Mouse (Mus musculus) heart, embryonic 16.5 days (tissue): ENCODE results near the gene Wdr20. TPM values are rescaled to one million over a fixed set of nuclear protein-coding genes. Genes with fewer than 3 reads are reported as not detected.

Experiments used
- ATAC-seq: fragments of 200-750 bp; cut with Nextera tagmentation; replicated peaks from 2 replicates; pipeline ENCODE4 v1.8.0; 2017; ENCODE audit warnings: moderate number of reproducible peaks; ENCODE audit not compliant: insufficient read depth, low FRiP score; ENCODE audit errors: extremely low read depth
- H3K27ac ChIP-seq: fragments of 300-500 bp; sonication (generic); 2 replicates; pipeline ENCODE4 v1.5.1; 2014; ENCODE audit warnings: mild to moderate bottlenecking, low read length, control low read depth, moderate library complexity
- H3K27me3 ChIP-seq: fragments of 300-500 bp; sonication (generic); 2 replicates; pipeline ENCODE4 v1.6.1; 2014; ENCODE audit warnings: low read length, mixed read lengths; ENCODE audit not compliant: control insufficient read depth, insufficient read depth
- H3K36me3 ChIP-seq: fragments of 300-500 bp; sonication (generic); 2 replicates; pipeline ENCODE4 v1.6.1; 2014; ENCODE audit not compliant: control insufficient read depth, insufficient read depth
- H3K4me1 ChIP-seq: fragments of 300-500 bp; sonication (generic); 2 replicates; pipeline ENCODE4 v1.6.1; 2014; ENCODE audit warnings: low read length, mixed read lengths; ENCODE audit not compliant: control insufficient read depth, insufficient read depth
- H3K4me2 ChIP-seq: fragments of 300-500 bp; sonication (generic); 2 replicates; pipeline ENCODE4 v1.6.1; 2014; ENCODE audit warnings: low read depth, mild to moderate bottlenecking, control low read depth, low read length
- H3K4me3 ChIP-seq: fragments of 300-500 bp; sonication (generic); 2 replicates; pipeline ENCODE4 v1.5.1; 2014; ENCODE audit warnings: mild to moderate bottlenecking, control low read depth, low read length
- H3K9ac ChIP-seq: fragments of 300-500 bp; sonication (generic); 2 replicates; pipeline ENCODE4 v1.6.1; 2014; ENCODE audit warnings: low read length, control low read depth
- H3K9me3 ChIP-seq: fragments of 300-500 bp; sonication (generic); replicated peaks from 2 replicates; pipeline ENCODE4 v1.6.1; 2016; ENCODE audit warnings: low read length; ENCODE audit not compliant: control insufficient read depth
- WGBS: fragments of 180-500 bp; shearing (Covaris S2); extraction: QIAGEN DNeasy Blood & Tissue Kit; methylation state at CpG from one replicate; pipeline ENCODE4 v1.1.7; 2014; 5-methylcytosine and 5-hydroxymethylcytosine counted together
- polyA plus RNA-seq: library from polyadenylated mRNA; unstranded; fragments of >200 nt; fragmentation: Nextera tagmentation; extraction: Ambion mirVana; gene quantifications from 2 replicates; pipeline ENCODE4 v1.2.1, GENCODE M21; 2015

Wdr20 gene
- polyA plus RNA-seq, 1 experiment from 2014 or later, result 18.0 TPM

DNA sequence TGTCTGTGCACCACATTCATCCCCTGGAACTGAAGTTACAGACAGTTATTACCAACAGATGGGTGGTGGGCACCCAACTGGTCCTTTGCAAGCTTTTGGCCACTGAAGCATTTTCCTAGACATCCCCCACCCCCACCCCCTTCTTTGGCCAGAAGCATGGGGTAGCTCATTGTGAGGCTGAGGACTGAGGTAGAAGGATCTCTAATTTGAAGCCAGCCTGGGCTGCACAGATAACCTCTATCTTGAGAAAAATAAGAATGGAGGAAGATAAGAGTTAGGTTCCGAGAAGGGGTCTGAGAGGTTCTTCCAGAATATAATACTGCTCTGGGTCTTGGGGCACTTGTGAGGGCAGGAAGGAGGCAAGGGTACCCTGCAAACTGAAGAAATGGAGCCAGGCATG is 44.5 kb downstream of the Wdr20 start:
- peaks cover 8% of the 10 kb centered on the region for H3K4me1 ChIP-seq
- H3K9ac ChIP-seq, result no peak overlapping the region
- H3K4me2 ChIP-seq, result no peak overlapping the region
- no peak for ATAC-seq
- 65% methylated on average over 1 of the region's 1 CpGs for WGBS
- H3K27me3 ChIP-seq, result no peaks in the 10 kb centered on the region
- no peak overlapping the region for H3K27ac ChIP-seq
- H3K36me3 ChIP-seq, result peaks cover 6% of the 10 kb centered on the region; the same call in 1 of the 2 replicates
- H3K4me3 ChIP-seq, result no peak overlapping the region
- H3K9me3 ChIP-seq, result no peaks in the 10 kb centered on the region

DNA sequence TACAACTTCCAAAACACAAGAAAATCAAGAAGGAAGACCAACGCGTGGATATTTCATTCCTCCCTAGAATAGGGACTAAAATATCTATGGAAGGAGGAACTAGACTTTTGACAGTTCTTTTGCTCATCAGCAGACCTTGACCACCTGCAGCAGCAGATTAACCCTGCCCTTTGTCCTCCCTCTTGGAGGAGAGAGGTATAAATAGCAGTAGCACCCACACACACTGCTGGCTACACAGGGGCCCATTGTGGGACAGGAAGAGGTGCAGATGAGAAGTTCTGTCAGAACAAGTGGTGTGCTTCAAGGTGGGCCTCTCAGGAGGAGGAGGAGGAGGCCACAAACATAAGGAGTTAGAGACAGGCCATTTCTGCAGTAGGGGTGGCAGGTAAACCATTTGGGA is 46.5 kb downstream of the Wdr20 start:
- no peak for ATAC-seq
- H3K27ac ChIP-seq, result 0 out of 2 replicates have a peak overlapping the region, but pooled peaks have one; percentile 2
- 74% methylated on average over 2 of the region's 2 CpGs for WGBS

DNA sequence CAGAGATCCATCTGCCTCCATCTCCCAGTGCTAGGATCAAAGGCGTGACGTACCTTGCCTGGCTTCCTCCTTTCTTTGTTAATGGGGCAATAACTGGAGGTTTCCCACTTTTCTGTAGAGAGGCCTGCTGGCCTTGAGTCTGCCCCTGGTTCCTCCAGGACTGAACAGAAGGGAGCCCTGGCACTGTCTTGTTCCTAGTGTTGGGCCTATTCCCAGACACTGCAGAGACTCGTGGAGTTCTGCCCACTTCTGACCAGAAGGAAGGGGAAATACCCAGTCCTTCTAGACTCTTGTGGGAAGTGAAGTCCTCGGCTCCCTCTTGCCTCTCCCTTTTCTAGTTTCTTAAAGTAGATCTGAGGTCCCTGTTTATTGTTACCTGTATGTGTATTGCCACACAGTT is 48.5 kb downstream of the Wdr20 start:
- no peaks in the 10 kb centered on the region; the same call in 1 of the 2 replicates for H3K36me3 ChIP-seq
- 81% methylated on average over 4 of the region's 4 CpGs for WGBS
- no peak for ATAC-seq
- H3K27me3 ChIP-seq, result no peaks in the 10 kb centered on the region
- H3K4me3 ChIP-seq, result no peak overlapping the region
- H3K4me1 ChIP-seq, result peaks cover 5% of the 10 kb centered on the region; the same call in 1 of the 2 replicates
- H3K27ac ChIP-seq, result no peak overlapping the region
- no peak overlapping the region for H3K4me2 ChIP-seq
- no peak overlapping the region for H3K9ac ChIP-seq
- no peaks in the 10 kb centered on the region for H3K9me3 ChIP-seq

More for the DNA sequence above, 46.5 kb downstream of the Wdr20 start:
- Histone ChIP-seq H3K9me3 (no peaks in the 10 kb centered on the region), H3K4me1 (no peaks in the 10 kb centered on the region), H3K36me3 (peaks cover 6% of the 10 kb centered on the region; the same call in 1 of the 2 replicates), H3K4me3 (no peak overlapping the region), H3K4me2 (no peak overlapping the region), H3K27me3 (no peaks in the 10 kb centered on the region), H3K9ac (no peak overlapping the region)

DNA sequence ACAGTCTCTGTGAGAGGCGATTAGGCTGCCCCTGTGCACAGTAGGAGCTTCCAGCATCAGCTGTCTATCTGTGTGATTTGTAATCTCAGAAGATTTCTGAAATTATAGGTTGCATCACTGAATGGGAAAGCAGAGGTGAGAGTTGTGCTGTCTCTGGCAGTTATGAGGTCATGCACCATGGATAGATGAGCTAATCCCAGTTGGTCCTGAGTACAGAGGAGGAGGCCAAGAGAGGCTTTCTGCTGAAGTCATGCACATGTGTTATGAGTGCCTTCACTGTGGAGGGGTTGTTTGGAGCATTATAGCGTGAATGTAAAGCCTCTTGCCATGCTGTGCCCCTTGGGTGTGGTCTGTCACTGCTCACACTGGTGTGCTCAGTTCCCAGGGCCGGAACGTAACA is 52.8 kb downstream of the Wdr20 start:
- Histone ChIP-seq H3K4me2 (no peak overlapping the region), H3K4me1 (peaks cover 8% of the 10 kb centered on the region), H3K4me3 (no peak overlapping the region), H3K9me3 (no peaks in the 10 kb centered on the region), H3K36me3 (no peaks in the 10 kb centered on the region), H3K27ac (no peak overlapping the region), H3K27me3 (no peaks in the 10 kb centered on the region), H3K9ac (no peak overlapping the region)
- 84% methylated on average over 4 of the region's 4 CpGs for WGBS
- ATAC-seq, result no peak

DNA sequence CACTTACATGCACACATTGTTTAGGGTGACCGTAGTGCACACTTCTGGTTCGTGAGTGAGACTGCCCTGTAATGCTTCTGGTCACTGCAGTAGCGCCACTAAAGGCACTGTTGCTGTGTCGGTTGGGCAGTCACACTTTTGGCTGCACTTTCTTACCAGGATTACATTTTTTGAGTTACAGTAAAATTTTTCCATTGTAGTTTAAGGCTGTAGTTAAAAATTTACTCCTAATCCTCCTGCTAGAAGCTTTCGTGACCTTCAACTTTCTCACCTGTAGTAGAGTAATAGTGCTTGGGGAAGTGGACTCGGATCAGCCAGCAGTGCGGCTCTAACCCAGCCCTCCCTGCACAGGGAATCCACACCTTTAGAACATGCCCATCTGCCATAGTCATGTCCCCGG is 53.3 kb downstream of the Wdr20 start:
- no peak for ATAC-seq
- no peak overlapping the region for H3K27ac ChIP-seq
- WGBS, result 91% methylated on average over 8 of the region's 8 CpGs
- no peak overlapping the region for H3K9ac ChIP-seq
- peaks cover 8% of the 10 kb centered on the region for H3K4me1 ChIP-seq
- no peaks in the 10 kb centered on the region for H3K9me3 ChIP-seq
- H3K27me3 ChIP-seq, result no peaks in the 10 kb centered on the region
- H3K36me3 ChIP-seq, result no peaks in the 10 kb centered on the region
- no peak overlapping the region for H3K4me3 ChIP-seq
- H3K4me2 ChIP-seq, result no peak overlapping the region

DNA sequence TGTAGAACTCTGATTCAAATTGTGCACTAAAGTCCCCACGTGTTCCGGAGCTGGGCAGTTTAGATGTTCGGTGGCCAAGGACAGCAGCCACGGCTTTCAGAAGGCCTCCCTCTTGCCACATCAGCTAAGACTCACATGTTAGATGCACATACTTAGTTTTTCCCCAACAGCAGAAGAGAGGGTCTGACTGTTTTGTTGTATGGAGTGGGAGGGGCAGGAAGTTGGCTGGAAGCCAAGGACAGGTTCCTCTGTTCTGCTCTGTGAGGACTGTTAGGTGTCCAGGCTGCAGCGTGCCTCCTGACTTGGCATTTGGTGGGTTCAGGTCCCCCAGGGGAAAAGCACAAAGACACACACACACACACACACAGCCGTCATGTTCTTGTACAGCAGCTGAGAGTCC is 57.3 kb downstream of the Wdr20 start:
- Histone ChIP-seq H3K4me1 (peaks cover 14% of the 10 kb centered on the region), H3K4me2 (no peak overlapping the region), H3K9ac (no peak overlapping the region), H3K27ac (no peak overlapping the region), H3K36me3 (no peaks in the 10 kb centered on the region), H3K27me3 (no peaks in the 10 kb centered on the region), H3K9me3 (no peaks in the 10 kb centered on the region), H3K4me3 (no peak overlapping the region)
- no peak for ATAC-seq
- 74% methylated on average over 6 of the region's 6 CpGs for WGBS

DNA sequence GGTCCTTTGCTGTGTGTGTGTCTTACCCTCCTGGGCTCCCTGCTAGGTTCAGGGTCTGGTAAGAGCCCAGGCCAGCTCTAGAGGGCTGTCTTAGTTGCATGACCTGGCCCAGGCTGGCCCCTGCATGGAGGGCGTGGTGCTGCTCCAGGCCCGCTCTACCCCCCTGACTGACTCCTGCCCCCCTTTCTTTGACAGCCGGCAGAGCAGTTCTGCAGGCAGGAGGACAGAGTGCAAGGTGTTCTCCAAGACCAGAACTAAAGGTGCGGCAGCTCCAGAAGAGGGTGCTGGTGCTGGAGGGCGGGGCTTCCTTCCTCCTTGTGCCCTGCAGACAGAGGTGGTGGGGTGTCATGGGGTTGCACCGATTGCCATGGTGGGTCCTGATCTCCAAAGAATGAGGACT is 59.0 kb downstream of the Wdr20 start:
- Histone ChIP-seq H3K9ac (no peak overlapping the region), H3K27ac (no peak overlapping the region), H3K27me3 (no peaks in the 10 kb centered on the region), H3K4me2 (no peak overlapping the region), H3K4me3 (no peak overlapping the region), H3K36me3 (no peaks in the 10 kb centered on the region), H3K4me1 (peaks cover 9% of the 10 kb centered on the region), H3K9me3 (no peaks in the 10 kb centered on the region)
- 70% methylated on average over 6 of the region's 6 CpGs for WGBS
- ATAC-seq, result no peak

DNA sequence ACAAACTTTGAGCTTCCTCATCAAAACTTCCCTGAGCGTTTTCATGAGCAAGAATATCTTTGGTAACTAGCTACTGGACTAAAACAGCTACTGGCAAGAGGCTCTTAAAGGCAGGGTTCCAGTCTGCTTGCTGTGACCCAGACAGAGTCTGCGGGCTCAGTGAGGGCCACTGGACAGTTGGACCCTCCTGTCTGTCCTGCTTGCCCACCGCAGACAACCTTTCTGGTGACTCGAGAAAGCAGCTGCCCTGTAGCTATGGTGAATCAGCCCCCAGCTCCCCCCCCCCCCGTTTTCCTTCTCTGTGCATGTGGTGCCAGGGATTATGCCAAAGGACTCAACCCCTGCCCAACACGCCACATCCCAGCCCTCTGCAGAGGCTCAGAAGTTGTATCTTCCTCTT is 59.5 kb downstream of the Wdr20 start:
- peak overlapping the region; percentile 62; the same call in 1 of the 2 replicates for H3K27ac ChIP-seq
- no peak overlapping the region for H3K9ac ChIP-seq
- ATAC-seq, result no peak

DNA sequence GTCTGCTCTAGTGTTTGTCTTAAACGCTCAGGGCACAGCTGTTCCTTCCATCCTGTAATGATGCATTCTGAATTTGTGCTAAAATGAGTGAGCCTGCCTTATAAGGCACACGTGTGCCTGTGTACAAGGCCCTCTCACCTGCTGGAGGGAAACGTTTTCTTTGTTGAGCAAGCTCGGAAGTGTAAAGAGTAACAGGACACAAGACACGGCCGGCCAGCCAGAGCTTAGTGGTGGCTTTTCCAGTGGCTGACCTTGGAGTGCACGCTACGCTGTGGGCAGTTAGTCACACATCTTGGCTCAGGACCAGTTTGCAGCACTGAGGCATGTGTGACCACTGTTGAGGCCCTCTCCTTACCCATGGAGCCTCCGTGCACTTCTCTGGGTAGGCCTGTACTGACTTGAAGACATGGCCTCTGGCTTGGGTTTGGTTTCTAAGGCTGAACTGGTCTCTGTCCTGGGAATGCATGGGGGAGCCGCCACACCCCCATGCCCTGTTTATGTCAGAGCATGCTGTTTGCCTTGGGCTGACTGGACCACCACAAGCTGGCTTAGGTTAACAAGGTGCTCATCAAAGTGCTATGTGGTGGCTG is 60.2 kb downstream of the Wdr20 start:
- 69% methylated on average over 10 of the region's 10 CpGs for WGBS
- no peak overlapping the region for H3K4me2 ChIP-seq
- H3K36me3 ChIP-seq, result no peaks in the 10 kb centered on the region
- no peaks in the 10 kb centered on the region for H3K27me3 ChIP-seq
- 0 out of 2 replicates have a peak, but pooled peaks have one; percentile 19 for ATAC-seq
- peaks cover 19% of the 10 kb centered on the region for H3K4me1 ChIP-seq
- H3K4me3 ChIP-seq, result no peak overlapping the region
- no peaks in the 10 kb centered on the region for H3K9me3 ChIP-seq
- no peak overlapping the region for H3K9ac ChIP-seq
- H3K27ac ChIP-seq, result peak overlapping the region; percentile 62

More for the DNA sequence above, 59.5 kb downstream of the Wdr20 start:
- no peak overlapping the region for H3K4me2 ChIP-seq
- WGBS, result 82% methylated on average over 6 of the region's 6 CpGs
- H3K27me3 ChIP-seq, result no peaks in the 10 kb centered on the region
- no peaks in the 10 kb centered on the region for H3K36me3 ChIP-seq
- no peak overlapping the region for H3K4me3 ChIP-seq
- peaks cover 13% of the 10 kb centered on the region for H3K4me1 ChIP-seq
- H3K9me3 ChIP-seq, result no peaks in the 10 kb centered on the region
